Comparison of ENCODE assay signal across 8 mouse cellular contexts in genomic region chr7:120201231-120201744, GRCm38 (mm10). TPM values are rescaled to one million over a fixed set of nuclear protein-coding genes. Genes with fewer than 3 reads are reported as not detected.
A peak's percentile ranks its signal among the peaks of the same experiment; 100 is the strongest.
DNase-seq lines count a peak whose midpoint lies in the region; ATAC-seq and TF ChIP-seq lines count a peak whose summit lies in the region.

No protein-coding gene starts in this region.

- WGBS in embryonic facial prominence, embryonic 12.5 days: 1% methylated on average over 14 of the region's 14 CpGs
- 3% methylated on average over 14 of the region's 14 CpGs for WGBS in hindbrain, embryonic 14.5 days
- 1% methylated on average over 14 of the region's 14 CpGs for WGBS in limb, embryonic 14.5 days

- no peak for TF ChIP-seq POLR2A in limb, embryonic 14.5 days (IDR thresholded peaks at IDR 0.05; ENCODE audit: borderline replicate concordance, extremely low read depth, insufficient read depth, insufficient read length)

- H3K36me3 ChIP-seq in embryonic facial prominence, embryonic 12.5 days: no peaks in the 10 kb centered on the region
- no peaks in the 10 kb centered on the region for H3K36me3 ChIP-seq in hindbrain, embryonic 14.5 days (replicated peaks; ENCODE audit: control insufficient read depth, insufficient read depth)
- H3K36me3 ChIP-seq in limb, embryonic 14.5 days (ENCODE audit: control insufficient read depth, insufficient read depth, low read length): no peaks in the 10 kb centered on the region

- H3K4me1 ChIP-seq in embryonic facial prominence, embryonic 12.5 days: peaks cover 9% of the 10 kb centered on the region; the same call in 1 of the 2 replicates
- peaks cover 8% of the 10 kb centered on the region; the same call in 1 of the 2 replicates for H3K4me1 ChIP-seq in hindbrain, embryonic 14.5 days (replicated peaks; ENCODE audit: control insufficient read depth, insufficient read depth, low read length)
- peaks cover 4% of the 10 kb centered on the region; the same call in 1 of the 2 replicates for H3K4me1 ChIP-seq in limb, embryonic 14.5 days (ENCODE audit: control insufficient read depth, insufficient read depth, low read length)

- peak; percentile 51 to 63 for DNase-seq in adrenal gland, postnatal 36 days
- no peak for DNase-seq in hindbrain, embryonic 14.5 days (ENCODE audit: low spot score)
- no peak for DNase-seq in limb, embryonic 14.5 days (ENCODE audit: low spot score)
- DNase-seq in neural tube, embryonic 10.5 days (ENCODE audit: extremely low spot score, low spot score): peak; percentile 19
- no peak for DNase-seq in frontal cortex, adult 2 months (ENCODE audit: extremely low spot score in 1 of 2, low spot score in 1 of 2)
- no peak for DNase-seq in cerebellum, adult 11 months

- no peak for ATAC-seq in embryonic facial prominence, embryonic 12.5 days (ENCODE audit: insufficient number of reproducible peaks, insufficient read depth, low FRiP score, low TSS enrichment)
- no peak; the same call in 1 of the 2 replicates for ATAC-seq in hindbrain, embryonic 14.5 days (ENCODE audit: low FRiP score)
- no peak for ATAC-seq in limb, embryonic 14.5 days (ENCODE audit: low FRiP score, low read depth)
- no peak for ATAC-seq in megakaryocyte, adult 5-6 weeks (ENCODE audit: poor library complexity, severe bottlenecking)

- peak overlapping the region; percentile 63 for H3K4me2 ChIP-seq in embryonic facial prominence, embryonic 12.5 days (replicated peaks)
- H3K4me2 ChIP-seq in hindbrain, embryonic 14.5 days (replicated peaks): peak overlapping the region; percentile 55
- H3K4me2 ChIP-seq in limb, embryonic 14.5 days (replicated peaks; ENCODE audit: low read depth, low read length, severe bottlenecking): peak overlapping the region; percentile 46

- 0 out of 2 replicates have a peak, but pooled peaks cover 10% of the 10 kb centered on the region for H3K27me3 ChIP-seq in embryonic facial prominence, embryonic 12.5 days
- peaks cover 25% of the 10 kb centered on the region for H3K27me3 ChIP-seq in hindbrain, embryonic 14.5 days (ENCODE audit: control insufficient read depth, insufficient read depth, low read length)
- peaks cover 16% of the 10 kb centered on the region for H3K27me3 ChIP-seq in limb, embryonic 14.5 days (ENCODE audit: control insufficient read depth, insufficient read depth, low read length)

- peak overlapping the region; percentile 39 for H3K4me3 ChIP-seq in embryonic facial prominence, embryonic 12.5 days
- peak overlapping the region; percentile 27 for H3K4me3 ChIP-seq in hindbrain, embryonic 14.5 days (replicated peaks; ENCODE audit: low read length)
- peak overlapping the region; percentile 27 for H3K4me3 ChIP-seq in limb, embryonic 14.5 days (replicated peaks; ENCODE audit: low read length)

- no peaks in the 10 kb centered on the region for H3K9me3 ChIP-seq in embryonic facial prominence, embryonic 12.5 days
- H3K9me3 ChIP-seq in hindbrain, embryonic 14.5 days (ENCODE audit: control insufficient read depth, low read length): no peaks in the 10 kb centered on the region
- no peaks in the 10 kb centered on the region for H3K9me3 ChIP-seq in limb, embryonic 14.5 days (ENCODE audit: control insufficient read depth, low read length)

- H3K9ac ChIP-seq in embryonic facial prominence, embryonic 12.5 days: peak overlapping the region; percentile 45
- H3K9ac ChIP-seq in hindbrain, embryonic 14.5 days: peak overlapping the region; percentile 31; the same call in 1 of the 2 replicates
- H3K9ac ChIP-seq in limb, embryonic 14.5 days (ENCODE audit: low read depth, low read length, severe bottlenecking): peak overlapping the region; percentile 25; the same call in 1 of the 2 replicates

- H3K27ac ChIP-seq in embryonic facial prominence, embryonic 12.5 days: 0 out of 2 replicates have a peak overlapping the region, but pooled peaks have one; percentile 25
- no peak overlapping the region for H3K27ac ChIP-seq in hindbrain, embryonic 14.5 days
- no peak overlapping the region for H3K27ac ChIP-seq in limb, embryonic 14.5 days (replicated peaks; ENCODE audit: low read depth, low read length)

RNA-seq across cellular contexts. Expression of gene Crym, which starts 0.6 kb away (rescaled TPM):
- 10 to 100 TPM in 1 of 2 experiments, 1 to 10 TPM in 1; 2.6 to 21.3 TPM for total RNA-seq in adrenal gland, postnatal 36 days (2021)
- 77.7 and 109 TPM in 2 replicates for polyA plus RNA-seq in embryonic facial prominence, embryonic 12.5 days (2016; fragmentation: Nextera tagmentation; extraction: Ambion mirVana)
- polyA plus RNA-seq in hindbrain, embryonic 14.5 days (2014; fragmentation: Nextera tagmentation; extraction: Ambion mirVana): 12.4 and 12.7 TPM in 2 replicates
- polyA plus RNA-seq in limb, embryonic 14.5 days (2012; rRNA removed): 12.9 and 16.9 TPM in 2 replicates
- polyA plus RNA-seq in limb, embryonic 14.5 days (2014; fragmentation: Nextera tagmentation; extraction: Ambion mirVana): 12.3 and 13.3 TPM in 2 replicates
- not detected in 2 replicates for total RNA-seq in megakaryocyte, adult 5-6 weeks (2015)
- not detected in 2 replicates for total RNA-seq in megakaryocyte, adult 5-6 weeks (2017)
- 42.4 and 80.4 TPM in 2 replicates for polyA plus RNA-seq in frontal cortex, adult 2 months (2012; rRNA removed)

RNA-seq across cellular contexts. Expression of gene Abca14, which starts 2.5 kb away (rescaled TPM):
- total RNA-seq in adrenal gland, postnatal 36 days (2021): not detected
- not detected in 2 replicates for polyA plus RNA-seq in embryonic facial prominence, embryonic 12.5 days (2016; fragmentation: Nextera tagmentation; extraction: Ambion mirVana)
- not detected in 2 replicates for polyA plus RNA-seq in hindbrain, embryonic 14.5 days (2014; fragmentation: Nextera tagmentation; extraction: Ambion mirVana)
- 0.06 TPM in 1 of 2 replicates, not detected in the other for polyA plus RNA-seq in limb, embryonic 14.5 days (2012; rRNA removed)
- not detected in 2 replicates for polyA plus RNA-seq in limb, embryonic 14.5 days (2014; fragmentation: Nextera tagmentation; extraction: Ambion mirVana)
- not detected in 2 replicates for total RNA-seq in megakaryocyte, adult 5-6 weeks (2015)
- not detected in 2 replicates for total RNA-seq in megakaryocyte, adult 5-6 weeks (2017)
- polyA plus RNA-seq in frontal cortex, adult 2 months (2012; rRNA removed): 0.02 TPM in 1 of 2 replicates, not detected in the other

RNA-seq across cellular contexts. Expression of gene Anks4b, which starts 27.6 kb away (rescaled TPM):
- total RNA-seq in adrenal gland, postnatal 36 days (2021): under 1 TPM; 0.16 to 0.63 TPM
- 0.10 TPM in 1 of 2 replicates, not detected in the other for polyA plus RNA-seq in embryonic facial prominence, embryonic 12.5 days (2016; fragmentation: Nextera tagmentation; extraction: Ambion mirVana)
- not detected in 2 replicates for polyA plus RNA-seq in hindbrain, embryonic 14.5 days (2014; fragmentation: Nextera tagmentation; extraction: Ambion mirVana)
- 0.03 TPM in 1 of 2 replicates, not detected in the other for polyA plus RNA-seq in limb, embryonic 14.5 days (2012; rRNA removed)
- polyA plus RNA-seq in limb, embryonic 14.5 days (2014; fragmentation: Nextera tagmentation; extraction: Ambion mirVana): not detected in 2 replicates
- total RNA-seq in megakaryocyte, adult 5-6 weeks (2015): not detected in 2 replicates
- not detected in 2 replicates for total RNA-seq in megakaryocyte, adult 5-6 weeks (2017)
- polyA plus RNA-seq in frontal cortex, adult 2 months (2012; rRNA removed): 0.06 and 0.12 TPM in 2 replicates

RNA-seq across cellular contexts. Expression of gene Zp2, which starts 56.2 kb away (rescaled TPM):
- total RNA-seq in adrenal gland, postnatal 36 days (2021): not detected
- 0.10 TPM in 1 of 2 replicates, not detected in the other for polyA plus RNA-seq in embryonic facial prominence, embryonic 12.5 days (2016; fragmentation: Nextera tagmentation; extraction: Ambion mirVana)
- not detected in 2 replicates for polyA plus RNA-seq in hindbrain, embryonic 14.5 days (2014; fragmentation: Nextera tagmentation; extraction: Ambion mirVana)
- 1.0 and 1.7 TPM in 2 replicates for polyA plus RNA-seq in limb, embryonic 14.5 days (2012; rRNA removed)
- polyA plus RNA-seq in limb, embryonic 14.5 days (2014; fragmentation: Nextera tagmentation; extraction: Ambion mirVana): 0.08 and 0.66 TPM in 2 replicates
- total RNA-seq in megakaryocyte, adult 5-6 weeks (2015): not detected in 2 replicates
- not detected in 2 replicates for total RNA-seq in megakaryocyte, adult 5-6 weeks (2017)
- 0.24 and 0.32 TPM in 2 replicates for polyA plus RNA-seq in frontal cortex, adult 2 months (2012; rRNA removed)

Comparison
In these comparisons a context has a peak if more than half of its experiments do, and no peak if none do; other contexts are left out.
1. DNase-seq: peak in adrenal gland, postnatal 36 days (2 of 2) and neural tube, embryonic 10.5 days (single experiment); none in hindbrain, embryonic 14.5 days (single experiment), limb, embryonic 14.5 days (single experiment), frontal cortex, adult 2 months (0 of 2) and cerebellum, adult 11 months (single experiment).
2. Peak in every context shown above with its lines, with median percentiles within 50 percentile points of each other: H3K4me2 ChIP-seq, H3K4me3 ChIP-seq and H3K9ac ChIP-seq.